Mouse (Mus musculus) embryonic fibroblast, embryonic 13.5 days (primary cell): ENCODE measurements around the gene Galns. TPM values are rescaled to one million over a fixed set of nuclear protein-coding genes. Genes with fewer than 3 reads are reported as not detected.
A peak's percentile ranks its signal among the peaks of the same experiment; 100 is the strongest.

ENCODE experiments used
- H3K27ac ChIP-seq: 2 replicates; pipeline ENCODE4 v1.5.1; 2012; ENCODE audit warnings: low read length, control low read depth, inconsistent platforms; ENCODE audit not compliant: insufficient read depth
- H3K4me1 ChIP-seq: 2 replicates; pipeline ENCODE4 v1.6.1; 2011; ENCODE audit warnings: low read length; ENCODE audit not compliant: control insufficient read depth, insufficient read depth
- H3K4me3 ChIP-seq: 2 replicates; pipeline ENCODE4 v1.5.1; 2011; ENCODE audit warnings: mild to moderate bottlenecking, control low read depth, low read length; ENCODE audit not compliant: insufficient read depth
- CTCF ChIP-seq: IDR thresholded peaks from 2 replicates; pipeline ENCODE4 v1.5.1; 2011; ENCODE audit warnings: mild to moderate bottlenecking, control low read depth, low read length, moderate library complexity, borderline replicate concordance; ENCODE audit not compliant: insufficient read depth
- POLR2A ChIP-seq: IDR thresholded peaks from 2 replicates; pipeline ENCODE4 v1.6.1; 2011; ENCODE audit warnings: low read depth, mild to moderate bottlenecking, control low read depth, low read length, moderate library complexity
- polyA plus RNA-seq: library from polyadenylated mRNA; stranded (reverse); fragments of >200 nt; gene quantifications from 2 replicates; pipeline ENCODE4 v1.2.4, GENCODE M21; 2011; ENCODE audit warnings: low read depth; ENCODE audit not compliant: missing spikeins, insufficient read length

The Galns gene
- polyA plus RNA-seq, 1 experiment = 15.4 TPM

DNA sequence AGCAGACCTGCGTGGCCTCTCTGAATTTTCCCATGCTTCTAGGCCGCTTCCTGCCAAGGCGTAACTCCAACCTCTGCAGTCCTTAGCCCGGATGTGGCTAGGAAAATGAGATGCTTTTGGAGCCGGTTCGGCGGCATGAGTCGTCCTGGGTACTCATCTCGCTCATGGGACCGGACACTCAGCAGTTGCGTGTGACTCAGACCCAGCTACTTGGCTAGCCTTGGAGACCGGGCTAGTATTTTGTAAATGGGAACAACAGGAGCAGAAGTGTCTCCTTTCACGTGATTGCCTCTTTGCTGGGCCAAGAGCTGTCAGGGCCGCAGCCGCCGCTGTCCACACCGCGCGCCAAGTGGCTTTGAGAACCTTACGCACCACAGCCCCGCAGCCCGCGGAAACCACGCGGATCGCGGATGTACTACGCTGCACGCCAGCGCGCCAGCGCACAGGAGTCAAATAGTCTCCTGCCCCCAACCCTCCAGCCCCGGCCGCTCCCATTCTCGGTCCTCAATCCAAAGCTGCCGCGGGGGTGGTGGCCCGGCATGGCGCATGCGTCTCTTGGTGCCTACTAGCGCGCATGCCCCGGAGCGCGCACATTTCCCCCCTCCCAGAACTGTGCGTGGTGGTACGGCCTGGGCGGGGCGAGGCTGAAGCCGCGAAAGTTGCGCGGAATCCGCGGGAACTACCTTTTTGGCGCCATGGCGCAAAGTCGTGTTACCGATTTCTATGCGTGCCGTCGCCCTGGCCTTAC is 43.7 kb downstream of the Galns start, which contains the start of gene Cdt1:
Cdt1 (plus strand) TSS at position 655 of the 748 bp plus-strand sequence.
- H3K4me1 ChIP-seq = peaks cover 6% of the 10 kb centered on the region; the same call in 1 of the 2 replicates
- H3K4me3 ChIP-seq = peak within 1 kb of the TSS; percentile 72
- TF ChIP-seq CTCF (no peak), POLR2A (peak; percentile 72)

DNA sequence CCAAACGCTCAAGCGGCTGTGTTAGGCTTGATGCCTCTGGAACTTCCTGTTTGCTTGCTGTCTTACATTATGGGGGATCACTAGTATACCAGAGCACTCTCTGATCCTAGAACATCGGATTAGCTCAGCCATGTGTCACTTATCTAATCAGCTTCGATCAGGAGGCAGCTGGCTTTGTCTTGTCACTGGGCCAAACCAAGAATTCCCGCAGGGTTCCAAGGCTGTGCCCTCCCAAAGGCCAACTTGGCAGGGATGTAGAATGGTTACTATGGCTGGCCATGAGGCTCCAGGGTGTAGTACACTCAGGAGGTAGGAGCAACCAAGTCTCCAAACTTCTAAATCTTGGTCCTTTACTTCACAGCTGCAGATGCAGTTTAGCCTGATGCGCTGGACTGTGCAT is 44.5 kb downstream of the Galns start:
- TF ChIP-seq CTCF = no peak
- no peak for TF ChIP-seq POLR2A
- H3K4me3 ChIP-seq = peak overlapping the region; percentile 42

More for the DNA sequence above, 43.7 kb downstream of the Galns start, which contains the start of gene Cdt1:
- H3K27ac ChIP-seq = peak within 1 kb of the TSS; percentile 97

DNA sequence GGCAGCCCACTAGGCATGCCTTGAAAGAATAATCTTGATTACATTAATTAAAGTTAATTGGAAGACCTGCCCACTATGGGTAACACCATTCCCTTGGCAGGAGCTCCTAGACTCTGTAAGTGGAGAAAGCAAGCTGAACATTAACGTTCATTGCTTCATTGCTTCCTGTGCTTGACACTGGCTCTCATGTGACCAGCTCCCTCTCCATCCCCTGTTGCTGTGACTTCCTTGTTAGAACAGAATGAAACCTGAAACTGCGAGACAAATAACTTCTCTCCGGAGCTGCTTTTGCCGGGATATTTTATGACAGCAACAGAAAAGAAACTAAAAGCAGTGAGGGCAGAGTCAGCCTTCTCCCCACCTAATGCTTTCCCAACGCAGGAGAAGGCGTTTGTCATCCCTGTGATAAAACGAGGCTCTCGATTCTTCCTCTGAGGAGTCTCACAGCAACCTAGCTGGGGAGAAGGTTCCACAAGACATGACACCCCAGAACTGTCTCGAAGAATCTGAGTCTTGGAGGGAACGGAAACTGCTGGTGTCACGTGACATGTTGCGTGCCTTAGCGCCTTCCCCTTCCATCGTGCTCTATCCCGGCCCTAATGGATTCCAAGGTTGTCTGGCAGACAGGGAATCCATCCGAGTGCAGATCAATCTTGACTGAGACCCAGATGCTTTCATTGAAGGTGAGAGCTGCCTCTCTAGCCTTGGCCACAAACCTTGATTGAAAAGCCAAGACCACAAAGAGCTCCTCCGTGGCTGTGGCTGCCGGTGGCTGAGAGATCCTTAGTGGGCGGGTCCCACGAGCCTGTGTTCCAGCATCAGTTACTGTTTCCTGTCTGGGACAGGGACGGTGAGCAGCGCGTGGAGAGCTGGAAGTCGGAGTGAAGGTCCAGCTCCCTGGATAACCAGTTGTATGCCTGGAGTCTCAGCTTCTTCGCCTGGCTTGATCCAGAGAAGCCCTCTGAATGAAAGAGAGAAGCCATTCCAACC is 46.6 kb downstream of the Galns start:
- H3K27ac ChIP-seq = no peak overlapping the region
- TF ChIP-seq POLR2A = no peak
- TF ChIP-seq CTCF = no peak
- peaks cover 6% of the 10 kb centered on the region; the same call in 1 of the 2 replicates for H3K4me1 ChIP-seq
- H3K4me3 ChIP-seq = no peak overlapping the region

More for the DNA sequence above, 44.5 kb downstream of the Galns start:
- H3K27ac ChIP-seq = peak overlapping the region; percentile 97
- peaks cover 6% of the 10 kb centered on the region; the same call in 1 of the 2 replicates for H3K4me1 ChIP-seq

DNA sequence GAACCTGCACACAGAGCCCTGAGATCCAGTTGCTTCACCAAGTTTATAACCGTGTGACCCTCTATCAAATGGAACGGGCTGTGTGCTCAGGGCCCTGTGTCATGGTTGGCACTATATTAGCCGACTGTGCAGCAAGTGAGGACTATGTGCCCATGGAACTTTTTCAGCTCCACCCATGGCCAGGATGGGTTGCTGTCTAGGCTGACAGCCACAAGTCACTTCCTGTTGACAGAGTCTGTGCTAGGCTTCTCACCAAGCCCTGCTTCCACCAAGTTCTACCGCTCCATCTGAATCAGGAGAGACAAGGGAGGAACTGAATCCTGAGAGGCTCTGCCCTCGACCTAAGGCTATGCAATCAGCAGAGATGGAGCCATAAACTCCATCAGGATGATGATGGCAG is 50.1 kb downstream of the Galns start:
- Histone ChIP-seq H3K4me3 (no peak overlapping the region), H3K4me1 (peaks cover 12% of the 10 kb centered on the region), H3K27ac (no peak overlapping the region)
- no peak for TF ChIP-seq CTCF
- no peak for TF ChIP-seq POLR2A

DNA sequence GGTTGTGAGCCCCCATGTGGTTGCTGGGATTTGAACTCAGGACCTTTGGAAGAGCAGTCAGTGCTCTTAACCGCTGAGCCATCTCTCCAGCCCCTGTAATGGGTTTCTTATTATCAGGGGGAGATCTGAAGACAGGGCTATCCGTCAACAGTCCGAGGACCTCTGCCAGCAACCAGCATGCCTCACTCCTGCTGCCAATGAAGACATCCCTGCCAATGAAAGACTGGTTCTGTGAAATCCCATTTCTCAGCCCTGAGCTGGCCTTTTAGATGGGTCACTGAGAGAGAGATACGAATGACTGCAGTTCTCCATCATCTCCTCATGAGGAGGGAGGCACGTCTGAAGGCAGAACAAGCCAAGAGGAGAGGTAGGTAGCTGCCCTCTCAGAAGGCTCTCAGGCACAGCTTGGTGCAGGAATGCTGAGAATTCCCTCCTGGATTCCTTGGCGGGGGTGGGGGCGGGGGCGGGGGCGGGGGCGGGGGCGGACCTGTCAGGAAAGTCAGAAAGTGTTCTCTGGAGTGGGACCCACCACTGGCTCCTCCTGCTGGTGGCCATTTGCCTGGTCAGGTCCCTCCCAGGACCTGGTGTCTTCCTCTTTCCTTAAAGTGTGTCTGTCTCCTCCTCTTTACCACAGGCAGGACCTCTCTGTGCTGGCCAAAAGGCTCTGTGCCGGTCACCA is 52.5 kb downstream of the Galns start:
- Histone ChIP-seq H3K4me1 (peaks cover 19% of the 10 kb centered on the region), H3K4me3 (no peak overlapping the region), H3K27ac (peak overlapping the region; percentile 57)
- TF ChIP-seq CTCF (peak; percentile 4; the same call in 1 of the 2 replicates), POLR2A (no peak)

DNA sequence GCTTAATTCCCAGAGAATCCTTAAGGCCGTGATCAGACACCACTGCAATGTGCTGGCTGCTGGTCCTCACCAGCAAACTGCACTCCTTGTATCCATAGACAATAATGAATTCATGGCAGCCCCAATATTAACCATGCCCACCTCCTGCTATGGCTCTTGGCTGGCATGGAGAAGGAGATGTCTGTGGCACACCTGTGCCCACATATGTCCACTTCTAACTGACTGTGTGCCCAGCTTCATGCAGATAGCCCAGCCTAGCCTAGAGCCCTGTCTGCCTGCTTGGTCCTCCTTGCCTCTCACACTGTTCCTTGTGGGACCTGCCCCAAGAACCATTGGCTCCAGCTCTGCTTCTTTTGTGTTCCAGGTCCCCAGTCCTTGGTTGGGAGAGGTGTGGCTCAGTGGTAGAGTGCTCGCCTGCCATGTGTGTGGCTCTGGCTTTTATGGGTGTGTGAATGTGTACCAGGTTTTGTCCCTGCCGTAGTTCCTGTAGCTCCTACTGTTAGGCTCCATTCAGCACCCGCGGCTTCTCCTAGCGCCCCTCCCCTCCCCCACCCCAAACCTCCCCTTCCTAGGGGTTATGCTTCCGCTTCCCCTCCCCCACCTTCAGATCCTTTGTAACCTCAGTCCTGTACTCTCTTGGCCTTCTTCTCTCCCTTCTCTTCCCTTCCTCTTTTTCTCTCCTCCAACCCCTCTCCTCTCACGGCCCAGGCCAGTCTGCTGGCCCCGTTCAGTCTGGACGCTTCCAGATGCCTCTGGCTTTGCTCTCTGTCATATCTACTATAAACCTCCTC is 53.8 kb downstream of the Galns start:
- H3K27ac ChIP-seq = peak overlapping the region; percentile 96
- H3K4me1 ChIP-seq = peaks cover 19% of the 10 kb centered on the region
- TF ChIP-seq POLR2A (no peak), CTCF (no peak)
- no peak overlapping the region for H3K4me3 ChIP-seq

DNA sequence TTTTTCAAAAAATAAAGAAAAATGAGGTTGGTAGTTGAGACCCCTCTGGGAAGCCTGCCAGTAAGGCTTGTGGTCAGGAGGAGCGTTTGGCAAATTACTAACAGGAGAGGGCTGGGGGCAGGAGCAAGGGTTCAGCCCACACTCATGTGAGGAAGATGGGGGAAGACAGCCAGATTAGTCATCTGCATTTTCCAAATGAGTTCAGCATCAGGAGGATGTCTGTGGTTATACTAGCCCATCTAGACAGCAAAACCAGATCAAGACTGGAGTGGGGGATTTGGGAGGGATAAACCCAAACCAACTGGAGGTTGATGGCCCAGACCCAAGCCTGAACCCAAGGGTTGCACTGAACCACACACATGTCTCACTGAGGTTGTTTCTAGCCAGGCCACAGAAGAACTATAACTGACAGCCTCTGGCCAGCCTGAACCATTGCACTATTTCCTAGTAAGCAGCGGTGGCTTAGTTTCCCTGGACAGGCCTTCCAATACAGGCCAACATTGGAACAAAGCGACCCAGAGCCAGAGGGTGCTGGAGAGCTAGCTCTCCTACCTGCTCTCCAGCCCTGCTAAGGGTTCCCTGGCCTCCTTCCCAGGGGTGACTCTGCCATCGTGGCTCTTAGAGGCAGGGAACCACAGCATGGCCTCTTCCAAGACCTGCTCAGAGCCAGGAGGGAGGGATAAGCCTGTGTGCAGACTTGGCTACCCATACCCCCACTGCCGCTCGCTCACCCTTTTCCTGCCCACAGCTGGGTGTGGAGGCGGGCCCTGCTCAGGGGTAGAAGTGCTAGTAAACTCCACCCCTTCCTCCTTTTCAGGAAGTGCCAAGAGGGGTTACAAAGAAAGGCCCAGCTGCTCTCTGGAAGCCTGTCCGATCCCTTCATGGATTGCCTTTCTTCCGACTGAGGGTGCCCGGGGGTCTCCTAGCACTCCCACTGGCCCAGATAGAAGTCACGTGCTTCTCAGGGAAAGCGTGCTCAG is 54.9 kb downstream of the Galns start:
- peaks cover 19% of the 10 kb centered on the region for H3K4me1 ChIP-seq
- TF ChIP-seq POLR2A = peak; percentile 57; the same call in 1 of the 2 replicates
- TF ChIP-seq CTCF = no peak
- peak overlapping the region; percentile 96 for H3K27ac ChIP-seq
- H3K4me3 ChIP-seq = no peak overlapping the region

DNA sequence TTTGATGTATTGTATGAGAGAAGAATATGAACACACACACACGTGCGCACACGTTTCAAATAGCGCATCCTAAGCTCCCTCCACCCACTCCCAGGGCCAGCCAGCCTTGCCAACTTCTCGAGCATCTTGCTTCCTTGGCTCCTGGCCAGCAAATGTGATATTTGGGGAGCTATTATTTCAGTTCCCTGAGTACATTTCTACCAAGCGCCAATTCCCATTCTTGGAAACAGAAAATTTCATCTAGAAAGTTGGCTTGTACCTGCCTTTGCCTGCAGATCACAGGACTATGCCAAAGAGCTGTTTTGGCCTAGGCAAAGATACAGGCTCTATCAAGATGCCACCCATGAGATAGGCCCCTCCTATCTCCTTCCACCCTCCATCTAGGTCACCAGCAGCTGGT is 56.5 kb downstream of the Galns start:
- peak overlapping the region; percentile 96 for H3K27ac ChIP-seq
- peaks cover 19% of the 10 kb centered on the region for H3K4me1 ChIP-seq
- TF ChIP-seq CTCF (no peak), POLR2A (no peak)
- H3K4me3 ChIP-seq = no peak overlapping the region
